Mouse (Mus musculus) midbrain, embryonic 16.5 days (tissue): ENCODE measurements around the gene Vmn1r31. TPM values are rescaled to one million over a fixed set of nuclear protein-coding genes. Genes with fewer than 3 reads are reported as not detected.

ENCODE experiments used
- ATAC-seq: fragments of 200-750 bp; cut with Nextera tagmentation; 2 replicates; pipeline ENCODE4 v1.8.0; 2017; ENCODE audit warnings: moderate TSS enrichment
- H3K27ac ChIP-seq: fragments of 300-500 bp; sonication (generic); 2 replicates; pipeline ENCODE4 v1.5.1; 2014; ENCODE audit warnings: mild to moderate bottlenecking, low read length, mixed read lengths
- H3K27me3 ChIP-seq: fragments of 300-500 bp; sonication (generic); 2 replicates; pipeline ENCODE4 v1.6.1; 2014; ENCODE audit warnings: low read depth, low read length, mixed read lengths; ENCODE audit not compliant: control insufficient read depth, insufficient read depth
- H3K36me3 ChIP-seq: fragments of 300-500 bp; sonication (generic); 2 replicates; pipeline ENCODE4 v1.6.1; 2014; ENCODE audit warnings: mild to moderate bottlenecking, low read length, moderate library complexity, mixed read lengths; ENCODE audit not compliant: control insufficient read depth, insufficient read depth
- H3K4me1 ChIP-seq: fragments of 300-500 bp; sonication (generic); 2 replicates; pipeline ENCODE4 v1.6.1; 2014; ENCODE audit warnings: mild to moderate bottlenecking, low read length, mixed read lengths; ENCODE audit not compliant: control insufficient read depth, insufficient read depth
- H3K4me2 ChIP-seq: fragments of 300-500 bp; sonication (generic); 2 replicates; pipeline ENCODE4 v1.6.1; 2014; ENCODE audit warnings: mild to moderate bottlenecking, low read length, mixed read lengths
- H3K4me3 ChIP-seq: fragments of 300-500 bp; sonication (generic); 2 replicates; pipeline ENCODE4 v1.5.1; 2014; ENCODE audit warnings: low read depth, mild to moderate bottlenecking, low read length, moderate library complexity, mixed read lengths
- H3K9ac ChIP-seq: fragments of 300-500 bp; sonication (generic); 2 replicates; pipeline ENCODE4 v1.6.1; 2014; ENCODE audit warnings: low read depth, low read length, mixed read lengths
- H3K9me3 ChIP-seq: fragments of 300-500 bp; sonication (generic); replicated peaks from 2 replicates; pipeline ENCODE4 v1.6.1; 2014; ENCODE audit warnings: mild to moderate bottlenecking, low read length, mixed read lengths; ENCODE audit not compliant: control insufficient read depth, poor library complexity, severe bottlenecking
- WGBS: fragments of 180-500 bp; shearing (Covaris S2); extraction: QIAGEN DNeasy Blood & Tissue Kit; methylation state at CpG from one replicate; pipeline ENCODE4 v1.1.7; 2014; 5-methylcytosine and 5-hydroxymethylcytosine counted together
- polyA plus RNA-seq: library from polyadenylated mRNA; unstranded; fragments of >200 nt; fragmentation: Nextera tagmentation; extraction: Ambion mirVana; gene quantifications from 2 replicates; pipeline ENCODE4 v1.2.1, GENCODE M21; 2015

The Vmn1r31 gene
- not detected in 2 replicates for polyA plus RNA-seq

DNA sequence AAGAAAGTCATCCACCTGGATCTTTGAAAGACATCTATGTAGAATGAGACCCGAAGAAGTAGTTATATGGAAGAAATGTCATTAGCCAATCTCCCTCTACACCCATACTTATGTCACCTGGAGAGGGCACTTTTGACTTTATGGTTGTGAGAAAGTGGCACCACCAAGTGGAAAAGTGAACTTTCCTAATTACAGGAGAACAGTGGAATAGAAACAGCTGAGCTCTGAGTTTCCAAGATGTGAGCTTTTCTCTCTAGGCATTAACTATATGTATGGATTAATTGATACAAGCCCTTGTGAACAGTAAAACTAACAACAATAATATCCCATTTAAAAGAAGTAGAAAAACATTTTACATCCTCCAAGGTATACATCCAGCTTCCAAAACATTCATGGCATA, at the start of gene Vmn1r31:
Gene Vmn1r31, minus strand, starts transcription at position 101 of the 400 bp plus-strand sequence.
- ATAC-seq, result no peak
- 98% methylated on average over 1 of the region's 1 CpGs for WGBS
- H3K4me3 ChIP-seq, result no peak within 1 kb of the TSS

DNA sequence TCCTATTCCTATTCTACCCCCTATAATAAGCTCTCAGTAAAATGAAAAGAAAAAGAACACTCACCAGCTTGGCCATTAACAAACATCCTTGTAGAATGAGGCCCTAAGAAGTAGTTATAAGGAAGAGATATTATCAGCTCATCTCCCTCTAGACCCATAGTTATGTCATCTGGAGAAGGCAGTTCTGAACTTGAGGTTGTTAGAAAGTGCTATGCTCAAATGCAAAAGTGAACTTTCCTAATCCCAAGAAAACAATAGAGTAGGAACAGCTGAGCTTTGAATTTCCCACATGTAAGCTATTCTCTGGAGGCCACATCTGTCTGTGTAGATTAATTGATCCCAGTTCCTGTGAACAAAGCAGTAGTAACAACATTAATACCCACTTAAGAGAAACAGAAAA, 31.8 kb downstream of the Vmn1r31 start, which contains the start of gene Vmn1r30:
Gene Vmn1r30, minus strand, starts transcription at position 101 of the 400 bp plus-strand sequence.
- no peaks in the 10 kb centered on the region for H3K9me3 ChIP-seq
- no peaks in the 10 kb centered on the region for H3K27me3 ChIP-seq
- no peaks in the 10 kb centered on the region for H3K36me3 ChIP-seq
- no peak for ATAC-seq
- H3K4me3 ChIP-seq, result no peak within 1 kb of the TSS
- H3K27ac ChIP-seq, result no peak within 1 kb of the TSS
- H3K9ac ChIP-seq, result no peak within 1 kb of the TSS
- no peak within 1 kb of the TSS for H3K4me2 ChIP-seq
- no peaks in the 10 kb centered on the region for H3K4me1 ChIP-seq

More for the DNA sequence above, at the start of gene Vmn1r31:
- no peak within 1 kb of the TSS for H3K9ac ChIP-seq
- H3K27ac ChIP-seq, result no peak within 1 kb of the TSS
- H3K4me1 ChIP-seq, result no peaks in the 10 kb centered on the region
- H3K9me3 ChIP-seq, result no peaks in the 10 kb centered on the region
- H3K36me3 ChIP-seq, result no peaks in the 10 kb centered on the region
- H3K4me2 ChIP-seq, result no peak within 1 kb of the TSS
- H3K27me3 ChIP-seq, result no peaks in the 10 kb centered on the region

Other genes starting within 250 kb of the Vmn1r31 start
- gene Vmn1r28, start 213.3 kb downstream of the Vmn1r31 start, polyA plus RNA-seq, result not detected in 2 replicates
- gene Vmn1r29, start 173.8 kb downstream of the Vmn1r31 start, polyA plus RNA-seq, result not detected in 2 replicates
- gene Vmn1r30, start 31.9 kb downstream of the Vmn1r31 start, polyA plus RNA-seq, result not detected in 2 replicates
- gene Abcg2, start 109.2 kb upstream of the Vmn1r31 start, polyA plus RNA-seq, result 30.0 and 35.5 TPM in 2 replicates